Mouse (Mus musculus) urinary bladder, postnatal 10 days (tissue): ENCODE measurements around the gene Fam83g.
"Not testable (repeated sequence)": the region's sequence is repeated elsewhere in the genome, so short reads cannot be mapped to it uniquely, and the experiment has no call there.

Experiments used
- DNase-seq: peaks from one replicate; pipeline ENCODE4 v3.0.0; 2022; ENCODE audit warnings: low spot score

Gene Fam83g

GRCm38 (mm10) chr11:61683907-61684731, at the start of gene Fam83g:
TSS of gene Fam83g (plus strand) at chr11:61684091.
- DNase-seq, result peak; percentile 34

- DNase-seq, result not testable (repeated sequence)
Observed at GRCm38 (mm10) chr11:61636309-61636708, 47.6 kb upstream of the Fam83g start.

- DNase-seq, result no peak
Observed at GRCm38 (mm10) chr11:61637413-61637812, 46.5 kb upstream of the Fam83g start.

GRCm38 (mm10) chr11:61637856-61638255, 46.0 kb upstream of the Fam83g start:
- no peak for DNase-seq

DNA sequence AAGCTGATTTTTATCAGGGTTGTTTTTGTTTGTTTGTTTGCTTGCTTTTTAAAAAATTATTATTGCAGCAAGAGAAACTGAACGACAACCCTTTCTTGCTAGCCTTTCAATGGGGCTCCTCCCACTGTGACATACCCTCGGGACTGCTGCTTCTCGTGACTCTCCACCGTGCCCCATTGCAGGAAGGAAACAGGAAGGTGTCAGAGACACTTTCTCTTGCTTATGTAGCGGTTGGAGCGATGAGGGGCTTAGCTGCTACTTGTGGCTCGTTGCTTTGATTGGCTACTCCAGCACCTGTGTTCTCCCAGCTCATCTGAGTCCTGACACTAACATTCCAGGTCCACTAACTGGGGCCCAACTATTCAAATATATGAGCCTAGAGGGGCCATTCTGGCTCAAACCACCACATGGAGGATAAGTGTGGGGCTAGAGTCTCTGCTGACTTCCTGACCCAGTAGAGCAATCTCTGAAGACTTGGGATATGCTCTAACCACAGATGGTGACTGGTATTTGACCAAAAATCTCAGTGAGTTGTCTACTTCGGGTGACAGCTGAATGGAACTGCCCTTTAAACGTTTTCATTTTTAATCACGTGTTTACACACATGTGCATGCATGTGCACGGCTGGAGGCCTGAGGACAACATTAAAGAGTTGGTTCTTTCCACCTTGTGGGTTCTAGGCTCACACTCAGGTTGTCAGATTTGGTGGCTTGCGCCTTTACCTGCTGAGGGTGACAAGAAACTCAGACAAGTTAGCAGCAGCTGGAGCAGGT, 44.9 kb upstream of the Fam83g start:
- DNase-seq, result no peak

- DNase-seq, result no peak
Observed at GRCm38 (mm10) chr11:61639601-61640177, 44.2 kb upstream of the Fam83g start.

- not testable (repeated sequence) for DNase-seq
Observed at GRCm38 (mm10) chr11:61640585-61640984, 43.3 kb upstream of the Fam83g start.

DNA sequence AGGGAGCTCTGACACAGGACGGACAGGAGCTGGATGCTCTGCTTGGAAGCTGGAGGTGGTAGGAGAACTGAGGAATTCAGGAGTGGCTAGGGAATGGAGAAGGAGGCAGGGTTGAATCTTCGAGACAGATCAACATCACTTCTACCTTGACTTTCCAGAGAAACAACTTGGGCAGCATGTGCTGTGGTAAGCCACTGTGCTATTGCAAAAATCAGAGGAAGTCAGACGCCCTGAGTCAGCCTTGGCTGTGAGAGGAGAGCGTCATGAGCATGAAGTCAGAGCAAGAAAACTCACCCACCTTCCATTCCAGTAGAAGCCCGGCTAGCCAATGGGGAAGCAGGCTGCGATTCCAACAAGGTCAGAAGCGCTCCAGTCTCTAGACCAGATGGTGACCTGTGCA, 41.8 kb upstream of the Fam83g start:
- DNase-seq, result no peak

DNA sequence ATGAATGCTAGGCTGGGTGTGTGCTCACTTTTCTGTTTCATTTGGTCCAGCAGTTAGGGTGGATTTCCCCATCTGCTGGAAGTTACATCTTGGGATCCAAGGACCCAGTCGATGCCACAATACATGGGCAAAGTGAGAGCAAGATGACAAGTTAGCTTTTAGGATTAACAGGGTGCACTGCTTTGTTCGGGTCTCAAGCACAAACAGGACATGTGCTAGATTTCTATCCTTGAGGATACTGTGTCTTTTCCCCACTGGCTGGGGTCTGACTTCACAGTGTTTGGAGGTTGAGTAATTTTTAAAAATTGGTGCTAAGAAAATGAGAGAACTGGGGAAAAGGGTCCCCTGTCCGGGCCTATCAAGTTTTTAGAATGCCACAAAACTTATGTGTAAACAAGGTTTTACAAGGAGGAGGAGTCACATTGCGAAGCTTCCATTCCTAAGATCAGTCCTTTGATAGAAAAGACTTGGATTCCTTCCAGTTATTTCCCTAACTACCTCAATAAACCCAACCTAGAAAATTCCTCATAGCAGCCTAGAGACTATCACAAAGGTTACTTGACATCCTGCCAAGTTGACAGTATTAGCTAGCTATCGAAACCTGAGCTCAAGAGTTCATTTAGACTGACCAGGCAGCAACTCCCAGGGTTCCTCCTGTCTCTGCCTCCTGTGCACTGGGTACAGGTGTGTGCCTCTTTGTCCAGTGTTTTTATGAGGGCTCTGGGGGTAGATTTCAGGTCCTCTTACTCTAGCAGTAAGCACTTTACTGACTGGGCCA, 40.5 kb upstream of the Fam83g start:
- no peak for DNase-seq

- DNase-seq, result no peak
Observed at GRCm38 (mm10) chr11:61644576-61645326, 39.1 kb upstream of the Fam83g start.

- DNase-seq, result no peak
Observed at GRCm38 (mm10) chr11:61645357-61645857, 38.5 kb upstream of the Fam83g start.

GRCm38 (mm10) chr11:61646499-61647039, 37.3 kb upstream of the Fam83g start:
- no peak for DNase-seq

GRCm38 (mm10) chr11:61647110-61647910, 36.6 kb upstream of the Fam83g start:
- DNase-seq, result no peak

DNA sequence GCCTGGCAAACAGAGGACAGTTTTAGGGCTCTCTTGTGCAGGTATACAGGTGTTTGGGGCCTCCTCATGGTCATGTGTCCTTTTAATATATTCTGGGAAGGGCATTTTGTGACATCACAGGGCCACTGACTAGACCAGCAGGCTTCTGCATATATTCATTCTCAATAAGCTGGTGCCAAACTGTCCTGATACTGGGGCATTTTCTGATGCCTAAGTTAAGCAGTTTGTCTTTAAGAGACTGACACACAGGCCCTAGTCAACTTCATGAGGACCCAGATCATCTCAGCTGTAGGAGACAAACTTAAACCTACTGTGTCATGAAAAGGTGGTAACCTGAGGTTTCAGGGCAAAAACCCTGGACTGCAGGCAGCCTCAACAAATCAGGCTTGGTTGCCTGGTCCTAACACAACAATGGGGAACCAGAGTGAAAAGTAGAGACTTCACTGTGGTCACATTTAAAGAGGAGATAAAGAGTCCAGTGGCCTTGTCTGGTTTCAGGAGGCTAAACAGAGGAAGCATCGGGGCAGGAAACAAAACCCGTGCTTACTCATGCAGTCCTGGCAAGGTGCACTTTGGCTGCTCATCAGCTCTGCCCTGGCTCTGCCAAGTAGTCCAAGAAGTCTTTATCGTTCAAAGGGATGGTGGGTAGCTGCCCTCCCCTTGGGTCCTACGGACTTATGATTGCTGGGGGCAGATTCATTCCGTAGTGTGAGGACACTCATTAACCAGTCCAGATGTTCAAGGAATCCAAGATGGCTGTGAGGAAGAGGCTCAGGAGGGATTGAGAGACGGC, 35.7 kb upstream of the Fam83g start:
- no peak for DNase-seq

DNA sequence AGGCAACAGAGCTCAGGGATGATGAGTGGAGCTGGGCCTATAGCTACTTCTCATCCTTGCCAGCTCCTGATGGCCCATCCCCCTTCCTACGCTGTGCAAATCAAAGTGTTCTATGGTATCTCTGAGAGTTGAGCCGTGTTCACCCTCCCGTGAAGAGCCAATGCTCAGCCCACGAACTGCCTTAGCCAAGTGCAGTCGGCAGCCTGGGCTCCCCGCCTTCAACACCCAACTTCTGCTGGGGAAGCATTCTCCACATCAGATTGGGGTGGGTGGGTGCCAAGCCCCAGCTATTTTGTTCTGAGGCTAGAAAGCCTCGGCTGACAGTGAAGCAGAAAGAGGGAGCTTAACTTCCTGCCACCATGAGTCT, 35.2 kb upstream of the Fam83g start:
- DNase-seq, result no peak

DNA sequence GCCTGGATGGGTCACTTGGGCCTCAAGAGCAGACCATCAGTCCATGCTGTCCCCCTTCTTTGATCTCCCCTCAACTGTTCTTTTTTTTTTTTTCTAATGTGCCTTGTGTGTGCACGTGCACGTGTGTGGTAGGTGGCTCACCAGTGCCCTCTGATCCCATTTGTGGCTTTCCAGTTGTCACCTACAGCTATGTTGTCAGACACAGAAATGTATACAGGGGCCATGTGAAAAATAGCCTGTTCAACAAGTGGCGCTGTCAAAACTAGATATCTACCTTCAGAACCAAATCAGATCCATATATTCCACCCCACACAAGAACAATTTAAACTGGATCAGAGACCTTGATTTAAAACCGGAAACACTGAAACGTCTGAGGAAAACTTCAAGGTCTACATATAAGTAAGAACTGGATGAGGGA, 34.7 kb upstream of the Fam83g start:
- DNase-seq, result no peak

DNA sequence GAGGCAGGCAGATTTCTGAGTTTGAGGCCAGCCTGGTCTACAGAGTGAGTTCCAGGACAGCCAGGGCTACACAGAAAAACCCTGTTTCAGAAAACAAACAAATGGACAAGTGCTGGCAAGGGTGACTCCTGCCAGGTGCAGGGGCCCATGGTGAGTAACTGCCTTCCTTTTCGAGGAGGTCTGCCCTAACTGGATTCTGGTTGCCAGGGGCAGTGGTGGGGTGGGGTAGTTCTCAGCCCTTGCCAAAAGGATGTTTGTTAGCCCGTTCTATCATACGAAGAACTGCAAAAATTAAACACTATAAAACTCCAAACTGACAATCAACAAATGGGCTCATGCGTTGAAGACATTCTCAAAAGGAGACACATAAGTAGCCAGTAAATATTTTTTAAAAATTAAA, 34.3 kb upstream of the Fam83g start:
- DNase-seq, result no peak

DNA sequence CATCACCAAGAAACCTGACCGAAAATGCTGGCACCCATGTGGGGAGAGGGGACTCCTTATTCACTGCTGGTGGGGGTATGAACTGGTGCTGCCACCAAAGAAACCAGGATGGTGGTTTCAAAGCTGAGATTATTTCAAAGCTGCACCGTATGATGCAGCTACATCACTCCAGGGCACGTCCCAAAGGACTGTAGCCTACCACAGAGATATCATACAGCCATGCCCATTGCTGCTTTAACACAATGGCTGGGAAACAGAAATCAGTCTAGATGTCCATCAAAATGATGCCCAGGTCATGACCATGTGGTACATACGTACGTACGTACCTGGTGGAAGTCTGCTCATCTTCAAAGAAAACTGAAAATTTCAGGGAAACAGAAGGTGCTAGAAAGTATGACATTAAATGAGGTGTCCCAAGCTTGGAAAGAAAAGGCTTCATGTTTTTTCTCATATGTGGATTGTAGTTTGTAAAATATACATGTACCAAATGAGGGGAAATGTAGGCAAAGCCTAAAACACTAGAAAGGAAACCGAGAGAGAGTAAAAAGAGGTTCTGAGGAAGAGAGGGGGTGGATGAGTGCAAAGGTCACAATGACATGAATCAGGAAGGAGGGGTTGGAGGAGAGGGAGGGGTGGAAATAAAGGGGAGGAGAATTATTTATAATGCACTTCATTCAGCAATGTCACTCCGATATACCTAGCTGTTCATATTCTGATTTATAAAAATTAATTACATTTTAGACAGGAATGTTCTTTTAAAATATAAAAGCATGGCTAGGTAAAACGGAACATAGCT, 33.2 kb upstream of the Fam83g start:
- no peak for DNase-seq
